8 mouse cellular contexts compared by ENCODE assay signal in genomic region chr8:47345772-47346103, GRCm38 (mm10).
DNase-seq lines count a peak whose midpoint lies in the region.

No protein-coding gene starts in this region.

- no peaks in the 10 kb centered on the region for H3K36me3 ChIP-seq in hindbrain, embryonic 10.5 days

- H3K4me3 ChIP-seq in hindbrain, embryonic 10.5 days = no peak overlapping the region

- H3K27ac ChIP-seq in hindbrain, embryonic 10.5 days = 0 out of 2 replicates have a peak overlapping the region, but pooled peaks have one; percentile 12

- DNase-seq in cerebellum, adult 11 months = peak; percentile 24
- DNase-seq in cerebellum, postnatal 4 days (ENCODE audit: low spot score in 2 of 2) = no peak
- no peak for DNase-seq in hindbrain, embryonic 10.5 days (ENCODE audit: low spot score)
- DNase-seq in left cerebral cortex, postnatal 25 days (ENCODE audit: low spot score in 2 of 2) = peak; percentile 86 to 95
- DNase-seq in right cerebral cortex, adult 18-20 months = peak; percentile 91
- no peak for DNase-seq in lung, postnatal 25 days (ENCODE audit: low spot score)
- DNase-seq in kidney, postnatal 36 days = no peak
- no peak for DNase-seq in natural killer cell, adult 2 months (ENCODE audit: low spot score in 2 of 2)

- intact Hi-C loops in left cerebral cortex, postnatal 25 days (cut with DNase I) = no loop called here

- peaks cover 69% of the 10 kb centered on the region for H3K27me3 ChIP-seq in hindbrain, embryonic 10.5 days (ENCODE audit: insufficient read depth, poor library complexity, severe bottlenecking)

- H3K4me1 ChIP-seq in hindbrain, embryonic 10.5 days (replicated peaks) = peaks cover 43% of the 10 kb centered on the region

- WGBS in hindbrain, embryonic 10.5 days = 84% methylated on average over 9 of the region's 9 CpGs

- H3K9me3 ChIP-seq in hindbrain, embryonic 10.5 days = no peaks in the 10 kb centered on the region

Comparison
In these comparisons a context has a peak if more than half of its experiments do, and no peak if none do; other contexts are left out.
1. DNase-seq: peak in cerebellum, adult 11 months (single experiment), left cerebral cortex, postnatal 25 days (2 of 2) and right cerebral cortex, adult 18-20 months (single experiment); none in cerebellum, postnatal 4 days (0 of 2), hindbrain, embryonic 10.5 days (single experiment), lung, postnatal 25 days (single experiment), kidney, postnatal 36 days (0 of 2) and natural killer cell, adult 2 months (0 of 2).